Mouse (Mus musculus): ENCODE data around the gene Iqcj. TPM values are rescaled to one million over a fixed set of nuclear protein-coding genes. Genes with fewer than 3 reads are reported as not detected.
"Not testable (repeated sequence)": the region's sequence is repeated elsewhere in the genome, so short reads cannot be mapped to it uniquely, and the experiment has no call there.

The Iqcj gene
- polyA plus RNA-seq, 1 experiment from 2014 or later, result not detected

GRCm38 (mm10) chr3:68092108-68092507, 200.1 kb downstream of the Iqcj start:
- no peaks in the 10 kb centered on the region for H3K9me3 ChIP-seq (replicated peaks)
- no peak for ATAC-seq (ENCODE audit: insufficient number of reproducible peaks, low FRiP score)
- no peak overlapping the region for H3K27ac ChIP-seq (ENCODE audit: poor library complexity, severe bottlenecking)
- H3K4me3 ChIP-seq, result no peak overlapping the region
- H3K4me1 ChIP-seq (replicated peaks), result no peaks in the 10 kb centered on the region
- no peak overlapping the region for H3K9ac ChIP-seq
- no peaks in the 10 kb centered on the region for H3K36me3 ChIP-seq
- H3K27me3 ChIP-seq (replicated peaks), result no peaks in the 10 kb centered on the region
- 77% methylated on average over 4 of the region's 4 CpGs for WGBS
- no peak overlapping the region for H3K4me2 ChIP-seq

GRCm38 (mm10) chr3:68096724-68097431, 204.9 kb downstream of the Iqcj start:
- H3K36me3 ChIP-seq, result no peaks in the 10 kb centered on the region
- no peak overlapping the region for H3K4me2 ChIP-seq
- H3K9ac ChIP-seq, result no peak overlapping the region
- ATAC-seq (ENCODE audit: insufficient number of reproducible peaks, low FRiP score), result no peak
- WGBS, result 80% methylated on average over 4 of the region's 4 CpGs
- H3K27ac ChIP-seq (ENCODE audit: poor library complexity, severe bottlenecking), result no peak overlapping the region
- no peaks in the 10 kb centered on the region for H3K4me1 ChIP-seq (replicated peaks)
- no peaks in the 10 kb centered on the region for H3K27me3 ChIP-seq (replicated peaks)
- no peaks in the 10 kb centered on the region for H3K9me3 ChIP-seq (replicated peaks)
- H3K4me3 ChIP-seq, result no peak overlapping the region

GRCm38 (mm10) chr3:68099561-68099960, 207.5 kb downstream of the Iqcj start:
- ATAC-seq (ENCODE audit: insufficient number of reproducible peaks, low FRiP score), result not testable (repeated sequence)
- 80% methylated on average over 6 of the region's 6 CpGs for WGBS

GRCm38 (mm10) chr3:68101343-68101742, 209.3 kb downstream of the Iqcj start:
- Histone ChIP-seq H3K4me2 (no peak overlapping the region), H3K4me3 (no peak overlapping the region), H3K36me3 (no peaks in the 10 kb centered on the region), H3K9me3 (replicated peaks) (no peaks in the 10 kb centered on the region), H3K9ac (no peak overlapping the region), H3K27ac (ENCODE audit: poor library complexity, severe bottlenecking) (no peak overlapping the region), H3K4me1 (replicated peaks) (no peaks in the 10 kb centered on the region), H3K27me3 (replicated peaks) (no peaks in the 10 kb centered on the region)
- WGBS, result 62% methylated on average over 4 of the region's 4 CpGs
- ATAC-seq (ENCODE audit: insufficient number of reproducible peaks, low FRiP score), result no peak

More at GRCm38 (mm10) chr3:68099561-68099960, 207.5 kb downstream of the Iqcj start:
- H3K36me3 ChIP-seq; H3K27ac ChIP-seq (ENCODE audit: poor library complexity, severe bottlenecking); H3K4me2 ChIP-seq; H3K27me3 ChIP-seq (replicated peaks); H3K4me1 ChIP-seq (replicated peaks); H3K9ac ChIP-seq; H3K9me3 ChIP-seq (replicated peaks); H3K4me3 ChIP-seq: not testable (repeated sequence)

GRCm38 (mm10) chr3:68105081-68105685, 213.2 kb downstream of the Iqcj start:
- ATAC-seq (ENCODE audit: insufficient number of reproducible peaks, low FRiP score), result no peak
- Histone ChIP-seq H3K27ac (ENCODE audit: poor library complexity, severe bottlenecking) (no peak overlapping the region), H3K9me3 (replicated peaks) (no peaks in the 10 kb centered on the region), H3K36me3 (no peaks in the 10 kb centered on the region), H3K9ac (no peak overlapping the region), H3K4me3 (no peak overlapping the region), H3K4me2 (no peak overlapping the region), H3K4me1 (replicated peaks) (no peaks in the 10 kb centered on the region), H3K27me3 (replicated peaks) (no peaks in the 10 kb centered on the region)
- WGBS, result 77% methylated on average over 2 of the region's 2 CpGs

Other genes with a start within 250 kb of the Iqcj start
- gene Iqschfp, start within 50 bp of the Iqcj start, polyA plus RNA-seq (2016; fragmentation: Nextera tagmentation; extraction: Ambion mirVana), result not detected in 2 replicates
- 76.4 and 81.6 TPM in 2 replicates for gene Schip1, start 172.6 kb downstream of the Iqcj start, polyA plus RNA-seq (2016; fragmentation: Nextera tagmentation; extraction: Ambion mirVana)

All from heart, embryonic 12.5 days (tissue).